Mouse (Mus musculus) granulocyte monocyte progenitor cell, adult 5-6 weeks (primary cell): ENCODE results near the gene Epha3. TPM values are rescaled to one million over a fixed set of nuclear protein-coding genes. Genes with fewer than 3 reads are reported as not detected.

Source experiments
- ATAC-seq: replicated peaks from 2 replicates; pipeline ENCODE4 v1.8.0; 2016; ENCODE audit warnings: mild to moderate bottlenecking, moderate TSS enrichment, inconsistent platforms; ENCODE audit not compliant: poor library complexity, severe bottlenecking
- total RNA-seq, 2 experiments: library from RNA; stranded (forward) in 1 of 2; stranded (reverse) in 1 of 2; fragments of 200-712, 200-1000 nt in 1 of 2; fragments of >200 nt in 1 of 2; fragmentation: Nextera tagmentation in 1 of 2; gene quantifications; 2 replicates each; pipeline ENCODE4 v1.2.3; 2014 to 2017

Epha3 gene
- total RNA-seq, 2 experiments from 2014 or later: not detected

- ATAC-seq: no peak
These were observed 71.9 kb downstream of the Epha3 start for GRCm38 (mm10) chr16:63792084-63792483.

GRCm38 (mm10) chr16:63783544-63783943, 80.4 kb downstream of the Epha3 start:
- ATAC-seq: no peak

GRCm38 (mm10) chr16:63782101-63782500, 81.9 kb downstream of the Epha3 start:
- ATAC-seq: no peak

- no peak for ATAC-seq
These were observed 83.8 kb downstream of the Epha3 start for GRCm38 (mm10) chr16:63780151-63780550.

GRCm38 (mm10) chr16:63777811-63778210, 86.2 kb downstream of the Epha3 start:
- ATAC-seq: no peak

GRCm38 (mm10) chr16:63772566-63772965, 91.4 kb downstream of the Epha3 start:
- no peak for ATAC-seq

GRCm38 (mm10) chr16:63767589-63767988, 96.4 kb downstream of the Epha3 start:
- ATAC-seq: no peak

- no peak for ATAC-seq
These were observed 102.8 kb downstream of the Epha3 start for GRCm38 (mm10) chr16:63761177-63761576.

- no peak for ATAC-seq
These were observed 103.9 kb downstream of the Epha3 start for GRCm38 (mm10) chr16:63760112-63760511.

- ATAC-seq: no peak
These were observed 110.9 kb downstream of the Epha3 start for GRCm38 (mm10) chr16:63753052-63753451.

- ATAC-seq: no peak
These were observed 116.2 kb downstream of the Epha3 start for GRCm38 (mm10) chr16:63747817-63748216.

- no peak for ATAC-seq
These were observed 118.5 kb downstream of the Epha3 start for GRCm38 (mm10) chr16:63745465-63745864.

- no peak for ATAC-seq
These were observed 120.6 kb downstream of the Epha3 start for GRCm38 (mm10) chr16:63743208-63743854.

- no peak for ATAC-seq
These were observed 144.7 kb downstream of the Epha3 start for GRCm38 (mm10) chr16:63719235-63719634.

- ATAC-seq: no peak
These were observed 146.7 kb downstream of the Epha3 start for GRCm38 (mm10) chr16:63717317-63717716.

- no peak for ATAC-seq
These were observed 156.8 kb downstream of the Epha3 start for GRCm38 (mm10) chr16:63706912-63707868.

GRCm38 (mm10) chr16:63689371-63689770, 174.6 kb downstream of the Epha3 start:
- no peak for ATAC-seq

- no peak for ATAC-seq
These were observed 179.8 kb downstream of the Epha3 start for GRCm38 (mm10) chr16:63684211-63684610.

- ATAC-seq: no peak
These were observed 189.5 kb downstream of the Epha3 start for GRCm38 (mm10) chr16:63674426-63674825.

GRCm38 (mm10) chr16:63673236-63673840, 190.6 kb downstream of the Epha3 start:
- no peak for ATAC-seq

- ATAC-seq: no peak
These were observed 198.0 kb downstream of the Epha3 start for GRCm38 (mm10) chr16:63665897-63666464.
